Mouse (Mus musculus): ENCODE measurements around the gene Cacna1c. TPM values are rescaled to one million over a fixed set of nuclear protein-coding genes. Genes with fewer than 3 reads are reported as not detected.

The Cacna1c gene
- total RNA-seq, 4 experiments from 2014 or later = 52.8 to 62.4 (median 55.1) TPM

- no peak for DNase-seq (ENCODE audit: low spot score in 2 of 2)
Observed at GRCm38 (mm10) chr6:119099333-119099732, 96.9 kb downstream of the Cacna1c start.

GRCm38 (mm10) chr6:119096481-119096880, 99.7 kb downstream of the Cacna1c start:
- DNase-seq (ENCODE audit: low spot score in 2 of 2) = no peak

GRCm38 (mm10) chr6:119095081-119095480, 101.1 kb downstream of the Cacna1c start:
- no peak for DNase-seq (ENCODE audit: low spot score in 2 of 2)

- no peak for DNase-seq (ENCODE audit: low spot score in 2 of 2)
Observed at GRCm38 (mm10) chr6:119089173-119089572, 107.0 kb downstream of the Cacna1c start.

- no peak for DNase-seq (ENCODE audit: low spot score in 2 of 2)
Observed at GRCm38 (mm10) chr6:119088381-119088780, 107.8 kb downstream of the Cacna1c start.

- no peak for DNase-seq (ENCODE audit: low spot score in 2 of 2)
Observed at GRCm38 (mm10) chr6:119087919-119088318, 108.3 kb downstream of the Cacna1c start.

GRCm38 (mm10) chr6:119085789-119086188, 110.4 kb downstream of the Cacna1c start:
- DNase-seq (ENCODE audit: low spot score in 2 of 2) = no peak

- DNase-seq (ENCODE audit: low spot score in 2 of 2) = no peak
Observed at GRCm38 (mm10) chr6:119084532-119084931, 111.7 kb downstream of the Cacna1c start.

- DNase-seq (ENCODE audit: low spot score in 2 of 2) = no peak
Observed at GRCm38 (mm10) chr6:119083559-119083958, 112.7 kb downstream of the Cacna1c start.

GRCm38 (mm10) chr6:119082662-119083061, 113.6 kb downstream of the Cacna1c start:
- no peak for DNase-seq (ENCODE audit: low spot score in 2 of 2)

- DNase-seq (ENCODE audit: low spot score in 2 of 2) = no peak
Observed at GRCm38 (mm10) chr6:119081650-119082049, 114.6 kb downstream of the Cacna1c start.

- no peak for DNase-seq (ENCODE audit: low spot score in 2 of 2)
Observed at GRCm38 (mm10) chr6:119079626-119080025, 116.6 kb downstream of the Cacna1c start.

- no peak for DNase-seq (ENCODE audit: low spot score in 2 of 2)
Observed at GRCm38 (mm10) chr6:119078912-119079311, 117.3 kb downstream of the Cacna1c start.

- DNase-seq (ENCODE audit: low spot score in 2 of 2) = no peak
Observed at GRCm38 (mm10) chr6:119077231-119077630, 119.0 kb downstream of the Cacna1c start.

GRCm38 (mm10) chr6:119073419-119074071, 122.7 kb downstream of the Cacna1c start:
- DNase-seq (ENCODE audit: low spot score in 2 of 2) = no peak

GRCm38 (mm10) chr6:119072772-119073171, 123.4 kb downstream of the Cacna1c start:
- DNase-seq (ENCODE audit: low spot score in 2 of 2) = no peak

- no peak for DNase-seq (ENCODE audit: low spot score in 2 of 2)
Observed at GRCm38 (mm10) chr6:119070771-119071170, 125.4 kb downstream of the Cacna1c start.

- DNase-seq (ENCODE audit: low spot score in 2 of 2) = no peak
Observed at GRCm38 (mm10) chr6:119070351-119070750, 125.9 kb downstream of the Cacna1c start.

- no peak for DNase-seq (ENCODE audit: low spot score in 2 of 2)
Observed at GRCm38 (mm10) chr6:119069145-119069544, 127.1 kb downstream of the Cacna1c start.

- DNase-seq (ENCODE audit: low spot score in 2 of 2) = no peak
Observed at GRCm38 (mm10) chr6:119068650-119069049, 127.6 kb downstream of the Cacna1c start.

- DNase-seq (ENCODE audit: low spot score in 2 of 2) = no peak
Observed at GRCm38 (mm10) chr6:119064961-119065360, 131.3 kb downstream of the Cacna1c start.

- DNase-seq (ENCODE audit: low spot score in 2 of 2) = no peak
Observed at GRCm38 (mm10) chr6:119064430-119064829, 131.8 kb downstream of the Cacna1c start.

GRCm38 (mm10) chr6:119062695-119063094, 133.5 kb downstream of the Cacna1c start:
- no peak for DNase-seq (ENCODE audit: low spot score in 2 of 2)

GRCm38 (mm10) chr6:119058896-119059295, 137.3 kb downstream of the Cacna1c start:
- no peak for DNase-seq (ENCODE audit: low spot score in 2 of 2)
